Mouse (Mus musculus) testis, adult 2 months (tissue): Measurements from ENCODE around the gene Gstt2. TPM values are rescaled to one million over a fixed set of nuclear protein-coding genes. Genes with fewer than 3 reads are reported as not detected.

Experiments
- H3K27ac ChIP-seq: fragments of 200-500 bp; 2 replicates; pipeline ENCODE4 v1.5.1; 2012; ENCODE audit warnings: low read depth, low read length; ENCODE audit not compliant: control insufficient read depth, insufficient read depth
- H3K27me3 ChIP-seq: fragments of 200-500 bp; 2 replicates; pipeline ENCODE4 v1.6.1; 2012; ENCODE audit warnings: mild to moderate bottlenecking, low read length, moderate library complexity; ENCODE audit not compliant: control insufficient read depth, insufficient read depth
- H3K36me3 ChIP-seq: fragments of 200-500 bp; 2 replicates; pipeline ENCODE4 v1.6.1; 2012; ENCODE audit warnings: mild to moderate bottlenecking, low read length; ENCODE audit not compliant: control insufficient read depth, insufficient read depth
- H3K4me1 ChIP-seq: fragments of 200-500 bp; 2 replicates; pipeline ENCODE4 v1.6.1; 2012; ENCODE audit warnings: low read length; ENCODE audit not compliant: control insufficient read depth, insufficient read depth
- H3K4me3 ChIP-seq: fragments of 200-500 bp; 2 replicates; pipeline ENCODE4 v1.5.1; 2012; ENCODE audit warnings: low read depth, mild to moderate bottlenecking, low read length, moderate library complexity, mixed read lengths; ENCODE audit not compliant: control insufficient read depth
- CTCF ChIP-seq: fragments of 200-500 bp; IDR thresholded peaks from 2 replicates; pipeline ENCODE4 v1.5.1; 2012; ENCODE audit warnings: low read depth, mild to moderate bottlenecking, inconsistent platforms, low read length, moderate library complexity; ENCODE audit not compliant: control insufficient read depth, insufficient read depth, insufficient replicate concordance
- POLR2A ChIP-seq: fragments of 200-500 bp; IDR thresholded peaks from 2 replicates; pipeline ENCODE4 v1.6.1; 2012; ENCODE audit warnings: low read depth, mild to moderate bottlenecking, inconsistent platforms, low read length, moderate library complexity; ENCODE audit not compliant: control insufficient read depth
- polyA plus RNA-seq: library from polyadenylated mRNA; depleted of rRNA; stranded (reverse); fragments of >200 nt; gene quantifications from 2 replicates; pipeline ENCODE4 v1.2.3, GENCODE M21; 2012

The Gstt2 gene
- polyA plus RNA-seq, 1 experiment = 159 TPM

DNA sequence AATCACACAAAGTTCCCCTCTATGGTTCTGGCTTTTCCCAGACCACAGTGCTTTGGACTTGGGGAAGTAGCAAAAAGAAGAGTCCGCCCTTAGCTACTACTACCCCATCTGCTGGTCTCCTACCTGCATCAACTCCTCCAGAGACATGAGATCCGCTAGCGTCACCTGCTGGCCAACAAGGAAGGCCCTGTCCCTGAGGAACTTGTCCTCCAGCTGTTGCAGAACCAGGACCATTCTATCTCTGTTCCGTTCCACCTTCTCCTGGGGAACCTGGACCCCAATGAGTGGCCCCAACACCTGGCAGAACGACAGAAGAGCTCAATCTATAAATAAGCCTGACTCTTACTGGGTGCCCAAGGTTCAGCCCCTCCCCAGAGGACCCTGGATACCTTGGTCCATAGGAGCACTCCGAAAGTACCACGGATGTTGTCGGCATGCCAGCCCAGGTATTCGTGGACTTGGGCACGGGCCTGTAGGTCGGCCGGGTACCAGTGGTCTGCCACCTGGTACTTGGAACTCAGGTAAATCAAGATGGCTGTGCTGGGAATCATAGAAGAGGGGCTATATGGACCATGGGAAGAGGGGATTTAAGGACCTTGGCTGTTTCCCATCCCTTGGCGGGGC, 4.8 kb downstream of the Gstt2 start:
- Histone ChIP-seq H3K27me3 (no peaks in the 10 kb centered on the region), H3K4me1 (peaks cover 24% of the 10 kb centered on the region), H3K27ac (no peak overlapping the region), H3K4me3 (peak overlapping the region; percentile 54), H3K36me3 (no peaks in the 10 kb centered on the region)
- no peak for TF ChIP-seq POLR2A
- peak; percentile 74; the same call in 1 of the 2 replicates for TF ChIP-seq CTCF

DNA sequence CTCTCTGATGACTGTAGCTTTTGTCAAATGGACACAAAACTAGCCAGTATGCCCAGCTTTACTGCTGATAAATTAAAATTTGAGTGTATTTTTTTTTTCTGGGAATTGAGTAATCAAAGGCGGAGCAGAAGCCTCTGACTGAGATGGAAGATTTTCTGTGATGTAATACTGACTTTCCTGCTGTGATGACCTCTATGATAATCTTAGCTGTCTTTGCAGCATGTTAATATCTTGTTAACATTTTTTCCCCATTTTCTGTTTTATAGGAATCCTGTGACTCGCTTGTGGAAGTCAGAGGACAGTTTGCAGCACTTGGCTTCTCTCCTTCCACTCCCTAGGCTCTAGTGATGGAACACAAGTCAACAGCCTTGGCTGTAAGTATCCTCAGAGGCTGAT, 7.0 kb downstream of the Gstt2 start:
- no peak for TF ChIP-seq CTCF
- no peak for TF ChIP-seq POLR2A
- H3K27ac ChIP-seq = no peak overlapping the region
- H3K27me3 ChIP-seq = no peaks in the 10 kb centered on the region
- H3K4me3 ChIP-seq = no peak overlapping the region
- H3K4me1 ChIP-seq = peaks cover 18% of the 10 kb centered on the region
- no peaks in the 10 kb centered on the region for H3K36me3 ChIP-seq

DNA sequence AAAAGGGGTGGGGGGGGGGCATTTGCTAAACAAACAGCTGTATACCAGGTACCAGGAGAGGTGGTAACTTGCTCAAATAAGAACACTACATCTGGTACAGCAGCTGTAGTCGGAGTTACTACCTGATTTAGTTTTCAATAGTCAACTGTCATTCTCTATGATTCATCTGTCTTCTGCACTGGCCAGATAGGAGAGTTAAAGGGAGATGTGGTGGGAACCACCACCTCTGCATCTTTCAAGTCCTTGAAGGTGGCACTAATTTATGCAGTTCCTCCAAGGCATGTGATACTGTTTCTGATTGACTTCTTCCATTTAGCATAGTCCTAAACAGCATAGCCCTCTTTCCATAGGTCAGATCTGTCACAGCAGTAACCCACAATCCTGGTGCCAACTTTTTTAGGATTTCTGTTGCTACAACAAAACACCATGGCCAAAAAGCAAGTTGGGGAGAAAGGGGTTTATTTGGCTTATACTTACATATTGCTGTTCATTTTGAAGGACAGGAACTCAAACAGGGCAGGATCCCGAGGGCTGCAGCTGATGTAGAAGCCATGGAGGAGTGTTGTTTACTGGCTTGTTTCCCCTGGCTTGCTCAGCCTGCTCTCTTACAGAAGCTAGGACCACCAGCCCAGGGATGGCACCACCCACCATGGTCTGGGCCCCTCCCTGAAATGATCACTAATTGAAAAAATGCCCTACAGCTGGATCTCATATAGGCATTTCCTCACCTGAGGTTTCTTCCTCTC, 7.5 kb downstream of the Gstt2 start:
- Histone ChIP-seq H3K27me3 (no peaks in the 10 kb centered on the region), H3K27ac (no peak overlapping the region), H3K36me3 (no peaks in the 10 kb centered on the region), H3K4me3 (no peak overlapping the region), H3K4me1 (peaks cover 14% of the 10 kb centered on the region)
- TF ChIP-seq CTCF = no peak
- TF ChIP-seq POLR2A = no peak

DNA sequence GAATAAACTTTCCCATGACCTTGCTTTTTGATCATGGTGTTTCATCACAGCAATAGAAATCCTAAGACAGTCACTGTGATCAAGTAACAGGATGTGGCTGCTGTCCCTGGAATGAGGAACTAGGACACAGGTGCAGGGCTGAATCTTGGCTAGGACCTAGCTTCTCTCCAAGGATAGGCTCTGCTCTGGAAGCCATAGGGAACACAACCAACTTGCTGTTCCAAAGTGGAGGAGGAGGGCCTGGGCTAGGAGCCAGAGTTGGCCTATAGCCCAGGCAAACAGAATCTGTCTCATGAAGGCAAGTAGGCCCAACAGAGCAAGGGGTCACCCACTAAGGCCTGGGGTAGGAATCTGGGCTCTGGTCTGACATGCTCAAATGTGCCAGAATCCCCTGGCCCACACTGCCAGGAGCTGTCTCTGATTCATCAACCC, 8.7 kb downstream of the Gstt2 start:
- Histone ChIP-seq H3K27me3 (no peaks in the 10 kb centered on the region), H3K27ac (no peak overlapping the region), H3K4me3 (no peak overlapping the region), H3K36me3 (no peaks in the 10 kb centered on the region), H3K4me1 (peaks cover 7% of the 10 kb centered on the region)
- TF ChIP-seq CTCF (no peak), POLR2A (no peak)

DNA sequence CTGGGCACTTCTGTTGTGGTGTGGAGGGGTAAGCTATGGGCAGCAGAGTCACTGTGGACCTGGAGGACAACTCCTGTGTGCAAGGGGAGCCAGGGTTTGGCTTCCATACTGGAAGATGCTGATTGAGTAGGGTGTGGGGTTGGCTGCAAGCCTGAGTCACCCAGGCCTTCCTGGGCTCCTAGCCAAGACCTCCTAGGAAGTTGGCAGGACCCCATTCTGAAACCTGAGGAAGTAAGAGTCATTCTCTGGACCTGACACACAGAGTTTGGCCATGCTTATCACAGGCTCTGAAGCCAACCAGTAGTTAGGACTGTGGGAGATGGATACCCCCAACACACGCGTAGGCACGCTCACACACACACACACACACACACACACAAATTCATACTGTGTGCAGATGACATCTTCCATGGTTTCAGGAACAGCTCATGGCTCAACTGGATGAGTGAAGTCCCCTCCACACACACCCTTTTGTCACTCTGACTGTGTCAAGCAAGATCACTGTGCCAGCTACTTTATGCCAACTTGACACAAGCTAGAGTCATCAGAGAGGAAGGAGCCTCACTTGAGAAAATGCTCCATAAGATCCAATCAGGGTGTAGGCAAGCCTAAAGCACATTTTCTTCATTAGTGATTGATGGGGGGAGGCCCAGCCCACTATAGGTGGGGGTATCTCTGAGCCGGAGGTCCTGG, 9.4 kb downstream of the Gstt2 start:
- Histone ChIP-seq H3K27ac (no peak overlapping the region), H3K36me3 (no peaks in the 10 kb centered on the region), H3K27me3 (no peaks in the 10 kb centered on the region), H3K4me3 (no peak overlapping the region), H3K4me1 (no peaks in the 10 kb centered on the region; the same call in none of the 2 replicates)
- TF ChIP-seq CTCF (no peak), POLR2A (no peak)

DNA sequence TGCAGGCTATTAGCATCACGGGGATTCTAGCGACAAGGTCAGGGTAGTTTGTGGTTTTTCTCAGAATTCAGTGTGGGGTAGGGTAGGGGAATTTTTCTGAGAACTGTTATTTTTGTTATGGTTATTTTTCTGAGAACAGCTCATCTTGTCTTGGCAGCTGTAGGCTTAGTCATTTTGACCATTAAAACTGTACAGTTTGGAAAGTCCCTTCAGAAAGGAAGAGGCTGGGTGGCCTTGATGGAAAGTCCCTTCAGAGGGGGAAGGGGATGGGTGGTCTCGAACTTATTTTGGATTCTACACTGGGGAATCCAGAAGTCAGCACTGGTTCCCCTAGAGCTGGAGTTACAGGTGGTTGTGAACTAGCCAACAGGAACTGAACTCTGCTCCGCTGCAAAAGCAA, 12.7 kb downstream of the Gstt2 start:
- Histone ChIP-seq H3K27ac (no peak overlapping the region), H3K4me3 (no peak overlapping the region), H3K4me1 (no peaks in the 10 kb centered on the region; the same call in 1 of the 2 replicates), H3K36me3 (no peaks in the 10 kb centered on the region), H3K27me3 (no peaks in the 10 kb centered on the region)
- TF ChIP-seq CTCF (no peak), POLR2A (no peak)

DNA sequence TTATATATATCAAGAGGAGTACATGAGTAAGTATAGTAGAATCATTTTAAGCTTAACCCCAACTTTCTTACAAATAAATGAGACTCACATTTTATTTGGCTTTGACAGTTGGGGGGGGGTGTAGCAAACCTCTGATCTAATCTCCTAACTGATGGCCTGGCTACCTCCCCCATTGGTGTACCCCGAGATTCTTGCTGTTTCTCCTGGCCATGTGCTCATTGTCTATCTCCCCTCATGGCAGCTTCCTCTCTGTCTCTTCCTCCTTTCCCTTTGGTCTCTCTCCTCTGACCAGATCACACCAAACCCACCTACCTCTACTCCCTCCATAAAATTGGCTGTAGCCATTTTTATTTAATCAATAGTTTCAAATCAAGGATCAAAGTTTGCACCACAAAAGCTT, 13.4 kb downstream of the Gstt2 start:
- Histone ChIP-seq H3K27ac (no peak overlapping the region), H3K4me3 (no peak overlapping the region; the same call in 1 of the 2 replicates), H3K4me1 (no peaks in the 10 kb centered on the region; the same call in 1 of the 2 replicates), H3K36me3 (no peaks in the 10 kb centered on the region), H3K27me3 (no peaks in the 10 kb centered on the region)
- TF ChIP-seq POLR2A (no peak), CTCF (no peak)
